Mouse (Mus musculus): ENCODE measurements around the gene Zbtb16.

Zbtb16 gene

GRCm38 (mm10) chr9:48803460-48804240 is 32.4 kb downstream of the Zbtb16 start:
- in situ Hi-C loops (cut with MboI, MseI) = no loop called here

DNA sequence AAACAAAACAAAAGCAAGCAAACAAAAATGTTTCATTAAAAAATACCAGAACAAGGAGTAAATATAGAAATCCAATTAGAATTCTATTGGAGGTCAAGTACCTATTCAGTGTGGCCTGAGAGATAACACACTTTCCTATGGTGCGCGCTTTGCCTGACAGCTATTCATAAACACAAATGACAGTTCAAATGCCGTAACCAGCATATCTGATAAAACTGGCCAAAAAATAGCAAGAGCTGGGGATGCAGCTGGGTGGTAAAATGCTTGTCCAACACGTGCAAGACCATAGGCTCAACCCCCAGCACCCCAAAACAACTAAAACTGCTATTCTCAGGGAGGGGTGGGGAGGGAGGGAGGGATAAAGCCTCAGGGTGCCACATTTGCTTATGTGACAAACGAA is 33.6 kb downstream of the Zbtb16 start:
- in situ Hi-C loops (cut with MboI, MseI) = no loop called here

DNA sequence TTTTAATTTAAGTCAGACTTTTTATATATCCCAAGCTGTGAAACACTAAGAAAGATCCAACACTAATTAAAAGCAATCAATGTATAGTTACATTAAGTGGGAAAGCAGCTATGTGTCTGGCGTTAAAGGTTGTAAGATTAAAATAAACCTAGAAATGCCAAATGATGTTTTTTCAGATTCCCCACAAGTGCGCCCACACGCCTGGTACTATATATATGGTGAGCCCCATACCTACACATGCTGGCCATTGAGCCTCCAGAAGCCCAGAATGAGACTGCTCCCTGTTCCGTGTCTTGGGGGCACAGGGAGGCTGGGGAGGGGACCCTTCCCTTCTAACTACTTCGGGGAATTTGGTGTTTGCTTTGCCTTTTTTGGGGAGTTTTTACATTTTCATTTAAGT is 34.7 kb downstream of the Zbtb16 start:
- in situ Hi-C loops (cut with MboI, MseI) = no loop called here

GRCm38 (mm10) chr9:48800627-48801026 is 35.4 kb downstream of the Zbtb16 start:
- in situ Hi-C loops (cut with MboI, MseI) = no loop called here

GRCm38 (mm10) chr9:48798044-48798443 is 38.0 kb downstream of the Zbtb16 start:
- in situ Hi-C loops (cut with MboI, MseI) = no loop called here

- in situ Hi-C loops (cut with MboI, MseI) = no loop called here
Observed at GRCm38 (mm10) chr9:48796267-48796822, 39.7 kb downstream of the Zbtb16 start.

DNA sequence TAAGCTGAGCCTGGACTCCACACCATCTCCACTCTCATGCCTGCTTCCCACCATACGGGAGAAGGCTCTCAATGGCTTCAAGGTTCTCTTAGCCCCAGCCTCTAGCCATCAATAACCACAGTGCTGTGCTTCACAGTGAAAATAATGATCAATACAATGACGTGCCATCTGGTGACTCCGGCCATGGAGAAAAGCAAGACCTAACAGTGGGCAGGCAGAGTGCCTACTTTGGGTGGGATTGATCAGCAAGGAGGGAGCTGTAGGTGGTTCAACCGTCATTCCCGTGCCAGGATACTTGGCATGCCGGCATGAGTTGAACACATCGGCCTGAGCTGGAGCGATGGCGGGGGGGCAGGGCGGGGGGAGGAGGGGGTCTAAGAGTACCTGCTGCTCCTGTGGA is 40.3 kb downstream of the Zbtb16 start:
- in situ Hi-C loops (cut with MboI, MseI) = no loop called here

GRCm38 (mm10) chr9:48795095-48795494 is 40.9 kb downstream of the Zbtb16 start:
- in situ Hi-C loops (cut with MboI, MseI) = no loop called here

- in situ Hi-C loops (cut with MboI, MseI) = no loop called here
Observed at GRCm38 (mm10) chr9:48794463-48794862, 41.6 kb downstream of the Zbtb16 start.

DNA sequence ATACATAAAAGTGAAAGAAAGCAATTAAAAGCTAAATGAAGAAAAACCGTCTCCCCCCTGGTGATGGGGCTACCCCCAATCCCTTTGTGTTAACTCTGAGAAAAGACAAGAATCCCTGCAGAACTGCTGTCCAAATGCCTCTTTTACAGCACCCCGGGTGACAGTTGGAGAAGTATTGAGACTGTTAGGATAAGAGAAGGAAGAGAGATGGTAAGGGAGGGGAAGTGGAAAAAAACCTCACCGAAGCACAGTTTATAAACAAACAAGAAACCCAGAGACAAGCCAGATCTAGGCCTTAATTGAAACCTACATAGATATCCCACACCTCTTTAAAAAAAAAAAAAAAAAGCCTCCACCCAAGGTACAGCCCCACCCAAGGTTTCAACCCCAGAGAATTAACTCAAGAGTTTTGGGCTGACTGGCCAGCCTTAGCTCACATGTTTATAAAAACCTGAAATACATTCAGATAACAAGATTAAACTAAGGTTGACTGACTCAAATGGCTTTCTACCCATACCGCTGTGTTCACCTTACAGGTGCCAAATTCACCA is 42.3 kb downstream of the Zbtb16 start:
- in situ Hi-C loops (cut with MboI, MseI) = no loop called here

DNA sequence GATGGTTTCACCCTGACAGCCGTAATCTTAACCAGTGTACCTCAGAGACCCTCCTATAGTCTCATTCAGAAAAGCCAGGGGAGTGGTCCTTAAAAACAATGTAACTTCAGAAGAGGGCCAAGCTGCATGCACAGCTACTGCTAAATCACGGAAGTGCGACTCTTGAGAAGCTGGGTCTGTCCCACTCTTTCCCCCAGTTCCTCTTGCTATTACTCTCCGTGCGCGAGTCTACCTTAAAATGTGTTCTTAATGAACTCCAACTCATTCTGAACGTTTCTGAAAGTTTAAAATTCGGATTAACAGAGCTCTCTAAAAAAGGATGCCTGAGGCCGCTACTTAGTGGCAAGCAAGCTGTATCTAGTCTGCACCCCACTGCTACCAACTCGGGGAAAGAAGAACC is 45.4 kb downstream of the Zbtb16 start:
- in situ Hi-C loops (cut with MboI, MseI) = no loop called here

DNA sequence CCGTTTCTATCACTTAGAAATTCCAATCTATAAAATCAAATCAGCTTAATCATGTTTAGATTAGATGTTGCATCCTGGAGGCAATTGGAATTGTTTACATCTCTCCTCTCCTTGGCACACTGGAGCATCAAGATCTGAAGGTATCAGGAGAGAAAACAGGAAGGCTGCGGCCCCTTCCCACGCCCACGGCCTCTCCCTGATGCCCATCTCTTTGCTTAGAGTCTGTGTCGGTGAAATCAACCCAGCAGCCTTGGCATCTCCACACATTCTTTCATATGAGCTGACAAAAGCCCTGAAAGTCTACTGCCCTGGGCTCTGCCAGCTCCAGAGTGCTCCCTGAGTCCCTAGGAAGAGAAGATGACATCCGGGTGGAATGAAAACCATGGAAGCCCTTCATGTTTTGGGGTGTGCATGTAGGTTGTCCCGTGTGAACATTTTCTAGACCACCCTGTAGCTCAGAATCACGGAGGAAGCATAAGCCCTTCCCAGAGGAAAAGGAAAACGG is 48.1 kb downstream of the Zbtb16 start:
- in situ Hi-C loops (cut with MboI, MseI) = no loop called here

GRCm38 (mm10) chr9:48787321-48787720 is 48.7 kb downstream of the Zbtb16 start:
- in situ Hi-C loops (cut with MboI, MseI) = no loop called here

DNA sequence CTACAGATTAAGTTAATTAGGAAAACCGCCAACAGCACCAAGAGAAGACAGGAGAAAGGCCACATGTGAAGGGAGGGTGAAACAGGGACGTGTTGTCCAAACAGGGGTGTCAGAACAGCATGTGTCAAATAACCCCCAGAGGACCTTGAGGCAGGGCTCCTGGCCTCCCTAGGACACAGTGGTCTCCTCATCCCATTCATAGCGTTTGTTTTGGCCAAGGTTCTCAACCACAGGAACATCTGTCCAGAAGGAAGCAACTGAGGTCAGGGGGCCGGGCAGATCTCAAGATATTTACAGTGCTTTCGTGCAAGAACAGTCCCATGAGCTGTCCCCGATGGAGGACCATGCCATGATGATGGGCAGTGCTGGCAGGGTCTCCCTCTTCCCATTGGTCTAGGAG is 49.2 kb downstream of the Zbtb16 start:
- in situ Hi-C loops (cut with MboI, MseI) = no loop called here

DNA sequence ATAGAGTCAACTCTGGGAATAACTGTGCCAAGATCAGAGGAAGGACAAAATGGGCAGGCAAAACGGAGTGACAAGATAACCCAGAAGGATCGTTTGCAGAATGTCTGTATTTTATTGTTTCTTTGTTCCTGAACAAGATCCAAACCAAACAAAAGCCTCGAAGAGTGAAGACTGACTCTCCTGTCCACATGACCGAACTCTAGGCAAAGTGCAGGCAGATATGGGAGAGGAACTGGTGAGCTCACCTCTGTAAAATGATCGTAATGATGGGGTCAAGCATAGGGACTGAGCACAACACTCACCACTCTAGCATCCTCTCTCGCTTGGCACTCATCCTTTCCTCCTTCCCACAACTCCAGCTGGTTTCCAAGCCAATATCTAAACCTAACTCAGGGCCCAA is 51.1 kb downstream of the Zbtb16 start:
- in situ Hi-C loops (cut with MboI, MseI) = no loop called here

DNA sequence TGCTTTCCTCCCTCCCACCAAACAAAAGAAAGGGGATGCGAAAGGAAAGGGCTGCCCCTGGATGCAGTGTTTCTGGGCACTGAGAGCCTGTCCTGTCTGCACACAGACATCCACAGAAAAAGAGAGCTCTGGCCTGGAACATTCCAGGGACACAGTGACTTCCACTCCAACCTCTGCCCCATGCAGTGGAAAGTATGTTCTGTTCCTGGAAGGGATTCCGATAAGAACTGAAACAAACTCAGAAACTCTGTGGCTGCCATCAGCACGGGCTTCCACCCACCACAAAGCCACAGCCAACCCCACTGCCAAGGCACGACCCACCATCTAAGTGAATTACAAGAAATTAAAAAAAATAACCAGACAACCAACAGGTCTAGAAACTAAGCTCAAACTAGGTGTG is 52.7 kb downstream of the Zbtb16 start:
- in situ Hi-C loops (cut with MboI, MseI) = no loop called here

GRCm38 (mm10) chr9:48782284-48783060 is 53.5 kb downstream of the Zbtb16 start:
- in situ Hi-C loops (cut with MboI, MseI) = no loop called here

GRCm38 (mm10) chr9:48776268-48776667 is 59.8 kb downstream of the Zbtb16 start:
- in situ Hi-C loops (cut with MboI, MseI) = no loop called here

GRCm38 (mm10) chr9:48775561-48775960 is 60.5 kb downstream of the Zbtb16 start:
- in situ Hi-C loops (cut with MboI, MseI) = no loop called here

DNA sequence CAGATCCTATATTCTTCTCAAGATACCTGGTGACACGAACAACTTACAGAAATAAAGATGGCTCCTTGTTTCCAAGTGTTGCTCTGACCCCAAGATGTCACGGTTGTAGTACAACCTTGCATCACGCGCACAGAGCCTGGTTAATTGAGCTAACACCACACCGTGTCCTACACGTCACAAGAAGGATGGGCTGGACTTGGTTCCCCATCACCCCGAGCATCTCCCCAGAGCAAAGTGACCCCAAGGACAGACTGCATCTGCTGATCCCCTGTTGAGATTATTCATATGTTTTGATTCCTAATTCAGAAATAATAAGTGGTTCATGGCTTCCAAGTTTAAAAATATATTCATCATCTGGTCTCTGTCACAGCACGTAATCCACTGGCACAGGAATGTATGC is 62.3 kb downstream of the Zbtb16 start:
- in situ Hi-C loops (cut with MboI, MseI) = no loop called here

GRCm38 (mm10) chr9:48773130-48773529 is 62.9 kb downstream of the Zbtb16 start:
- in situ Hi-C loops (cut with MboI, MseI) = no loop called here

DNA sequence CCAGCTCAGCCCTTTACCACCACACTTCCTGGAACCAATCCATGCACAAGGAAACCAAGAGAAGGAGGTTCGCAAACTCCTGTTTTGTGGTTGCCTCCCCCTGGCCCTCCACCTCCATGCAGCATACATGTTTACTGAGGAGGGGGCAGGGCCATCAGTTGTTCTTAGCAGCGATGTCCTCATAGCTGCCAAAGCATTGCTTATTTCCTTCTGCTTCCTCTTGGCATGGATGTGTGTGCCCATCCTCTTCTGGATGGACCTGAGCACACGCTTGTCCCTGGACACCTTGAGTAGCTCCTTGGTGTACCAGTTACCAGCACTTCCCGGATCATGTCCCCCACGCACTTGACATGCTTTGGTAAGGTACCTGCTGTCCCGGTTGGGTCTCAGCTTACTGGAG is 64.5 kb downstream of the Zbtb16 start:
- in situ Hi-C loops (cut with MboI, MseI) = no loop called here
